Mouse (Mus musculus): ENCODE data around the gene Olfr399.

DNA sequence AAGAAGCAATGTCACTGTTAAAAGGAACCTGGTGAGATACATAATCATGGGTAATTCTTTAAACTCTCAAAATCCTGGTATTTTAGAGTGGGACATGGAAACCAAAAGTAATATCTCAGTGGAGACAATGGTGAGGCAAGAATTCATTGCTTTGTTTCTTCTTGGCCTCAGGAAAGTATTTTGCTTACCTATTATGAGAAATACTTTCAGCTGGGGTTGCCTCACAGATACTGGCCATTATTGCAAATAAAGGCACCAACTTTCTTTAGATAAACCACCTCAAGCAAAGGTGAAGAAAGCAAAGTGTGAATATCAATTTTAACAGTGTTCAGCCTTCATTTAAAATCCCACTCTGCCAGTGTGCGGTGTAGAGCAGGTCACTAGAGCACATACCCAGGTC, 13.2 kb upstream of the Olfr399 start, which contains the start of gene Zfp616:
- TF ChIP-seq GATA1 (IDR thresholded peaks at IDR 0.05; ENCODE audit: borderline replicate concordance, low read length) (no peak), FLI1 (IDR thresholded peaks at IDR 0.05; ENCODE audit: low read length) (no peak)
